Mouse (Mus musculus) ovary, adult 10 weeks (tissue): ENCODE measurements around the gene Crkl. TPM values are rescaled to one million over a fixed set of nuclear protein-coding genes. Genes with fewer than 3 reads are reported as not detected.

Source experiments
- polyA plus RNA-seq: library from polyadenylated mRNA; stranded (reverse); fragments of 350-450 nt; fragmentation: Illumina TruSeq; extraction: RNeasy Lipid Tissue Mini Kit (QIAGEN cat#74804); gene quantifications from one replicate; pipeline ENCODE4 v1.2.3, GENCODE M21; 2014

The Crkl gene
- polyA plus RNA-seq = 47.7 TPM

GRCm38 (mm10) chr16:17451541-17452372 lies at the start of gene Crkl:
Gene Crkl (plus strand): TSS chr16:17451987.

DNA sequence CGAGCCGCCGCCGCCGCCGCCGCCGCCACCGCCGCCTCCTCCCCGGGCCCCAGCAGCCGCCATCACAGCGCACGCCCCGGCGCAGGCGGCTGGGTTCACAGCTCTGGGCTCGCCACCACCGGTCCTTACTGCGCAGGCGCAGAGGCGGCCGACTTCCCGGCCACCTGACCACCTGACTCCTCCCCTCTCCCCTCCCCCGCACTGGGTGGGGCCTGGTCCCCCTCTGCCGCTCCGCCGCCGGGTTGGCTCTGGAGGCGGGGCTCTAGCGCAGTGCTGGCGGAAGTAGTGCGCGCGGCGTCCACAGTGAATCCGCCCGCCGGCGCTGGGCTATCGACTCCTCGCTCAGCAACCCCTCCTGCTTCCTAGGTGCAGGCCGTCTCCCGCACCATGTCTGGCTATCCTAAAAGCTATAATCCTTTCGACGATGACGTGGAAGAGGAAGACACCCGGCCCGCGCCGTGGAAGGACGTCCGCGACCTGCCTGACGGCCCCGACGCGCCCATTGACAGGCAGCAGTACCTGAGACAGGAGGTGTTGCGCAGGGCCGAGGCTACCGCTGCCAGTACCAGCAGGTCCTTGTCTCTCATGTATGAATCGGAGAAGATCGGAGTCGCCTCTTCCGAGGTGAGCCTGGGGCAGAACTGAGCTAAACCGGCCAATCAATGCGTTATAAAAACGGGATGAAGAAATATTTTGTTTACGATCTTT lies 45.9 kb upstream of the Crkl start, which contains the start of the genes Snap29 and Pi4ka:
TSS of gene Snap29 (plus strand) at position 251 of the 708 bp plus-strand sequence.
TSS of gene Pi4ka (minus strand) at position 579 of the 708 bp plus-strand sequence.

DNA sequence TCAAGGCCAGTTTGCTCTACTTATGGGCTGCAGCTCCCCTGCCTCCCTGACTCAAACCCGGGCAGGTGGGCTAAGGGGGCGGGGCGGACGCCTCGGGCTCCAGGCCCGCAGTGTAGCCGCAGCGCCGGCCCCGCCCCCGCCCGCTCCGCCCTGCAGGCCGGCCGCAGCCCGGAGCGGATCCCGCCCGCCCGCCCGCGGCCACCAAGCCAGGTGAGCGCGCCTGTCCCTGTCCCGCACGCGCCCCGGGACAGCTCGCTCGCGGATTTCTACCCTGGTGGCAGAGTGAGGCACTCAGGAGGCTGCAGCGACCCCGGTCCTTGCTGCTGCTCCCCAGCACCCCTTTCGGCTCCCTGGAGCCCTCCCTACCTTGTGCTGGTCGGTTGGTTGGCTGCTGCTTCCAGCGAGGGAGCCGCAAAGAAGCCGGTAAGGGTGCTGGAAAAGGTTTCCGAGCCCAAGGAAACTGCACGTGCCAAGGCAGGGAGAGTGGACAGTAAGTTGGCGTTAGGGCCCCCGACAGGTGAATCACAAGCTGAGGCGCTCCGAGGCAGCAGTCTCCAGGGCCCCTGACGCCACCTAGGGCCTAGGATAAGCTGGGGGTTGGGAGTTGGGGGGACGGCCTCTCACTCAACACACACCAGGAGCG lies 37.8 kb downstream of the Crkl start, which contains the start of gene Aifm3:
TSS of gene Aifm3 (plus strand) at position 143 of the 643 bp plus-strand sequence.

DNA sequence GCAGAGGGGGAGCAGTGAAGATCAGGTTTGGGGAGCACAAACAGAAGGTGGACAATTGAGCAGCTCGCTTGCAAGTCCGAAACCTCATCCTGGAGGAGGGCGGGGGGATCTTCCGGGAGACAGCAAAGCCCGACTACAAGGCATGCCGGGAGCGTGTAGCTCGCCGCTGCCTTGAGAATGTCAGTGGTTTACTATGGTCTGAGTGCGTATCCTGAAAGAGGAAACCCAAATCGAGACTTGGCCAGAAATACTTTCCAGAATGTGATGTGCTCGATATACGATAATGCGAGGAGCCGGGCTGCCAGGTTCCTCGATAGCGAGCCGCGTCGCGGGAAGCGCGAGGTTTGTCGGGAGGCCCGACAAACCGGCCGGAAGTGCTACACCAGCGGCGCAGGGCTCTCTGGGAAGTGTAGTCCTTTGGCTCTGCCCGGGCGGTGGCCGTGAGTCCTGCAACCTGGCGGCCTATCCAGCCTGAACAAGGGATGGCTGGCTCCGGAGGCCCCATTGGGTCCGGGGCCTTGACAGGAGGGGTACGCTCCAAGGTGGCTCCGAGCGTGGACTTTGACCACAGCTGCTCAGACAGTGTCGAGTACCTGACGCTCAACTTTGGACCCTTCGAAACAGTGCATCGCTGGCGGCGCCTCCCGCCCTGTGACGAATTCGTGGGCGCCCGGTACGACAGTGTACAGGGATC lies 56.9 kb downstream of the Crkl start, which contains the start of gene Lztr1:
TSS of gene Lztr1 (plus strand) at position 143 of the 694 bp plus-strand sequence.

DNA sequence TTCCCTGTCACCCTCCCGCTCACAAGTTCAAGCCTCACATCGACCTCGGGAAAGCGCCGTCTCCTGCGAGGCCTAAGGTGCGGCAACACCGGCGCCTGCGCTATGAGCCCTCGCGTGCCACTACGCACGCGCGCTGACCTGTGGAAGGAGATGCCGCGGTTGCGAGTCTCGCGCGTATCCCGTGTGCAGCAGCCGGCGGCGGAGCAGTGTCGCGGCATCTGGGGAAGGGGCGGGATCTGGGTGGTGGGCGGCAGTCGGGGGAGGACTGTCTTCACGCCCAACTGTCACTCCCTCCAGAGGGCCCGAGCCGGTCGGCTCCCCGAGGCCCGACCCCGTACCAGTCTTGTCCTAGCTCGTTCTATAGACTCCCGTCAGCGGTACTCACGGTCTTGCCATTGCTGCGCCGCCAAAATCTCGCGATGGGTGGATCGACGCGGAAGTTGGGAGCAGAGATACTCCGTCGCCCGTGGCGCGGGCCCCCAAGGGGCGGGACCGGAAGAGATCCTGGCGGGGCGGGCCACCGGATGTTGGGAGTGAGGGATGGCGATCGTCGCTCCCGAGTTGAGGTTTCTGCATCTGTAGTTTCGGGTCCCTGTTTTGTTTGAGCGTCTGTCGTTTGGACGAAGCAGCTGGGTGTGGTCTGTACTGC lies 79.0 kb downstream of the Crkl start, which contains the start of gene Thap7:
TSS of gene Thap7 (minus strand) at position 497 of the 649 bp plus-strand sequence.

Other genes starting within 250 kb of the Crkl start
- 248 TPM for gene Ube2l3, start 249.3 kb upstream of the Crkl start, polyA plus RNA-seq
- gene Rimbp3, start 243.4 kb upstream of the Crkl start, polyA plus RNA-seq = not detected
- gene Hic2, start 218.4 kb upstream of the Crkl start, polyA plus RNA-seq = 1.4 TPM
- not detected for gene Tmem191c, start 175.9 kb upstream of the Crkl start, polyA plus RNA-seq
- gene Serpind1, start 120.6 kb upstream of the Crkl start, polyA plus RNA-seq = not detected
- 67.3 TPM for gene Snap29, start 46.0 kb upstream of the Crkl start, polyA plus RNA-seq
- gene Pi4ka, start 45.7 kb upstream of the Crkl start, polyA plus RNA-seq = 19.1 TPM
- 0.17 TPM for gene Aifm3, start 37.6 kb downstream of the Crkl start, polyA plus RNA-seq
- gene Lztr1, start 56.7 kb downstream of the Crkl start, polyA plus RNA-seq = 19.7 TPM
- 1.1 TPM for gene Thap7, start 79.1 kb downstream of the Crkl start, polyA plus RNA-seq
- 6.9 TPM for gene Lrrc74b, start 109.3 kb downstream of the Crkl start, polyA plus RNA-seq
- 0.31 TPM for gene P2rx6, start 109.9 kb downstream of the Crkl start, polyA plus RNA-seq
- 0.26 TPM for gene Slc7a4, start 131.2 kb downstream of the Crkl start, polyA plus RNA-seq
- gene Smpd4, start 167.4 kb downstream of the Crkl start, polyA plus RNA-seq = 22.9 TPM
- 1.3 TPM for gene Ccdc74a, start 194.5 kb downstream of the Crkl start, polyA plus RNA-seq